Comparison of ENCODE assay signal across 16 mouse cellular contexts in genomic region chr13:70213622-70214021, GRCm38 (mm10).
"Had no signal": no experiment of that assay in that cellular context is flagged by ENCODE, and none has a peak within 500 bp of the region (broad histone marks: within the 10 kb centered on the region; RNA-seq: fewer than 3 reads in every experiment).

No protein-coding gene starts in this region.

- H3K36me3 ChIP-seq: liver, embryonic 13.5 days; lung, embryonic 15.5 days; midbrain, embryonic 15.5 days had no signal

- H3K4me2 ChIP-seq: liver, embryonic 13.5 days; lung, embryonic 15.5 days; midbrain, embryonic 11.5 days; midbrain, embryonic 15.5 days had no signal

- H3K9me3 ChIP-seq: liver, embryonic 13.5 days; lung, embryonic 15.5 days; midbrain, embryonic 15.5 days had no signal

- H3K4me1 ChIP-seq: liver, embryonic 13.5 days; lung, embryonic 15.5 days; megakaryocyte, embryonic 14.5 days had no signal

- H3K9ac ChIP-seq: liver, embryonic 13.5 days; liver, postnatal 0 days; lung, embryonic 15.5 days; midbrain, embryonic 15.5 days had no signal

- H3K4me3 ChIP-seq: liver, embryonic 13.5 days; lung, embryonic 15.5 days; midbrain, embryonic 15.5 days had no signal

- H3K27ac ChIP-seq: liver, embryonic 13.5 days; lung, embryonic 15.5 days; macrophage; midbrain, embryonic 15.5 days; stomach, postnatal 0 days had no signal

- DNase-seq: kidney, adult 18-20 months; kidney, postnatal 14 days; layer of hippocampus, adult 9-11 months; layer of hippocampus, postnatal 36 days; liver, embryonic 13.5 days; liver, postnatal 0 days; lung, postnatal 14 days; right cerebral cortex, adult 18-20 months; right cerebral cortex, postnatal 25 days; thymus, postnatal 4 days had no signal

- H3K27me3 ChIP-seq: liver, embryonic 13.5 days; lung, embryonic 15.5 days; megakaryocyte, embryonic 14.5 days; midbrain, embryonic 15.5 days had no signal

- ATAC-seq: liver, postnatal 0 days; midbrain, embryonic 15.5 days had no signal
